Mouse (Mus musculus): Measurements from ENCODE around the gene Grasp. TPM values are rescaled to one million over a fixed set of nuclear protein-coding genes. Genes with fewer than 3 reads are reported as not detected.
A peak's percentile ranks its signal among the peaks of the same experiment; 100 is the strongest.

Grasp gene
- total and polyA plus RNA-seq, 3 experiments, result 4.1 to 6.3 TPM; not detected in 1

DNA sequence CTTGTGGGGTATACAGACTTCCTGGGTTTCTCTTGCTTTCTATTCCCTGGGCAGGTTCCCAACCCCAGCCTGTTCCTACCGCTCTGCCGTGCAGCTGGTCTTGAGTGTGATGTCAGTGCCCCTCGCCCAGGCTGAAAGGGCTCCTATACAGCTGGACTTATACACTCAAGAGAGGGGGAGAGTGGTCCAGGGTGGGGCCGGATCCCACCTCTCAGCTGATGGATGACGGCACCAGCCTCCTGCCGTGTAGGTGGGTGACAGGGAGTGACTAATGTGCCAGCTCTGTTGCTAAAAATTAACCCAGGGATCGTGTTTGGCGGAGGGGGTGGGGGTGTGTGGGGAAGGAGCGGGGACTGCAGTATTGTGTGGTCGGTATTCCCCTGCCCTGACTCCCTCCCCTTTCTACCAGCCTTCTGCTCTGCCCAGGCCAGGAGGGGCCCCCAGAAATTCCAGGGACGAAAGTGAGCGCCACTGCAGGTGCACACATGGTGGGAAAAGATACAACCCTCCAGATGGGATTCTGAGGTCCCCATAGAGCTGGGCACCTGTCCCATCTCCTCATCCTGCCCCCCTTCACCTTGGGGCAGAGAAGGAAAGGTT is 11.8 kb downstream of the Grasp start:
- Histone ChIP-seq H3K4me1 (ENCODE audit: control insufficient read depth in 1 of 2, insufficient read depth in 2 of 2, low read length in 2 of 2) (no peaks in the 10 kb centered on the region), H3K9ac (ENCODE audit: control insufficient read depth, low read depth, low read length, poor library complexity, severe bottlenecking) (no peak overlapping the region), H3K27me3 (ENCODE audit: control insufficient read depth in 1 of 2, insufficient read depth in 2 of 2, low read length in 2 of 2) (no peaks in the 10 kb centered on the region), H3K9me3 (replicated peaks; ENCODE audit: insufficient read depth, low read length) (no peaks in the 10 kb centered on the region), H3K27ac (ENCODE audit: control insufficient read depth, low read depth, low read length) (no peak overlapping the region), H3K36me3 (ENCODE audit: control insufficient read depth in 1 of 2, insufficient read depth in 2 of 2, low read length in 2 of 2) (no peaks in the 10 kb centered on the region; a peak in 1 of 4 replicates), H3K4me3 (ENCODE audit: control insufficient read depth in 1 of 2, insufficient read depth in 1 of 2, low read depth in 2 of 2, low read length in 2 of 2) (no peak overlapping the region), H3K79me2 (ENCODE audit: control insufficient read depth, insufficient read depth, low read length, poor library complexity) (no peaks in the 10 kb centered on the region)
- TF ChIP-seq TAL1 (IDR thresholded peaks at IDR 0.05; ENCODE audit: low read length), result no peak
- no peak for TF ChIP-seq MAFK (IDR thresholded peaks at IDR 0.05; ENCODE audit: borderline replicate concordance, low read depth, low read length)
- no peak for TF ChIP-seq ZKSCAN1 (IDR thresholded peaks at IDR 0.05; ENCODE audit: low read depth, low read length)
- DNase-seq (ENCODE audit: low read depth, low spot score), result no peak

DNA sequence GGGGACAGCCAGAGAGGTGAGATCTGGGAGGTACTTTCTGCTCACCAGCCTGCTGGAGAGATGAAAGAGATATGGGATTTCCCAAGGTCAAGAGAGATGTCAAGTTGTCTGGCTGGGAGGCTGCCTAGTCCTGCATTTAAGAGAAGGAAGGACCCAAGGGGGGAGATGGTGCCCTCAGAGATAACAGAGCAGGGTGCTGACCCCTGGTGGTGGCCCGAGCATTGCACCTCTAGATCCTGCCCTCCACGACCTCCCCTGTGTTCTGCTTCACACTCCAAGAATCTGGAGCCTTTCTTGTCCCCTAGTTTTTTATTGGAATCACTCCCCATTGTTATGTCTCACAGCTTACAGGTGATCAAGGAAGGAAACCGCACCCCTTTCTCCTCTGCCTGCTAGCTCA is 12.9 kb downstream of the Grasp start:
- Histone ChIP-seq H3K27me3 (ENCODE audit: control insufficient read depth in 1 of 2, insufficient read depth in 2 of 2, low read length in 2 of 2) (no peaks in the 10 kb centered on the region), H3K9me3 (replicated peaks; ENCODE audit: insufficient read depth, low read length) (no peaks in the 10 kb centered on the region), H3K79me2 (ENCODE audit: control insufficient read depth, insufficient read depth, low read length, poor library complexity) (no peaks in the 10 kb centered on the region), H3K36me3 (ENCODE audit: control insufficient read depth in 1 of 2, insufficient read depth in 2 of 2, low read length in 2 of 2) (no peaks in the 10 kb centered on the region; a peak in 1 of 4 replicates), H3K4me3 (ENCODE audit: control insufficient read depth in 1 of 2, insufficient read depth in 1 of 2, low read depth in 2 of 2, low read length in 2 of 2) (no peak overlapping the region), H3K4me1 (ENCODE audit: control insufficient read depth in 1 of 2, insufficient read depth in 2 of 2, low read length in 2 of 2) (peaks cover 0 to 5% of the 10 kb centered on the region in 2 experiments; a peak in 1 of 4 replicates), H3K9ac (ENCODE audit: control insufficient read depth, low read depth, low read length, poor library complexity, severe bottlenecking) (no peak overlapping the region), H3K27ac (ENCODE audit: control insufficient read depth, low read depth, low read length) (no peak overlapping the region)
- DNase-seq (ENCODE audit: low read depth, low spot score), result peak; percentile 80
- TF ChIP-seq POLR2AphosphoS5 (IDR thresholded peaks at IDR 0.05; ENCODE audit: borderline replicate concordance, low read depth, low read length), result no peak
- no peak for TF ChIP-seq ETS1 (IDR thresholded peaks at IDR 0.05; ENCODE audit: low read depth, low read length)
- peak; percentile 66; the same call in 1 of the 2 replicates for TF ChIP-seq GATA1 (IDR thresholded peaks at IDR 0.05; ENCODE audit: low read depth, low read length)
- TF ChIP-seq POLR2A (IDR thresholded peaks at IDR 0.05; ENCODE audit: control insufficient read depth in 1 of 2, insufficient read depth in 1 of 2, low read depth in 1 of 2, low read length in 2 of 2, poor library complexity in 1 of 2), result no peak
- no peak for TF ChIP-seq MXI1 (IDR thresholded peaks at IDR 0.05; ENCODE audit: low read depth, low read length)
- no peak for TF ChIP-seq BHLHE40 (IDR thresholded peaks at IDR 0.05; ENCODE audit: borderline replicate concordance, low read depth, low read length)
- TF ChIP-seq NELFE (IDR thresholded peaks at IDR 0.05; ENCODE audit: low read depth, low read length), result no peak
- no peak for TF ChIP-seq HCFC1 (IDR thresholded peaks at IDR 0.05; ENCODE audit: low read depth, low read length)
- no peak for TF ChIP-seq ZKSCAN1 (IDR thresholded peaks at IDR 0.05; ENCODE audit: low read depth, low read length)
- TF ChIP-seq KAT2A (conservative IDR thresholded peaks at IDR 0.05; ENCODE audit: low read depth, low read length), result no peak
- peak; percentile 71 for TF ChIP-seq RAD21 (IDR thresholded peaks at IDR 0.05; ENCODE audit: low read depth, low read length)
- no peak for TF ChIP-seq ZNF384 (IDR thresholded peaks at IDR 0.05; ENCODE audit: low read depth, low read length)
- TF ChIP-seq MYC (IDR thresholded peaks at IDR 0.05; ENCODE audit: low read depth, low read length), result no peak
- peak; percentile 85 to 95 (median 89) for TF ChIP-seq CTCF (IDR thresholded peaks at IDR 0.05 in 2 of 3, conservative IDR thresholded peaks at IDR 0.05 in 1 of 3; ENCODE audit: control insufficient read depth in 1 of 3, insufficient read depth in 1 of 3, low read depth in 2 of 3, low read length in 3 of 3, poor library complexity in 1 of 3, severe bottlenecking in 1 of 3)
- TF ChIP-seq TAL1 (IDR thresholded peaks at IDR 0.05; ENCODE audit: low read length), result no peak
- TF ChIP-seq SMC3 (IDR thresholded peaks at IDR 0.05; ENCODE audit: low read depth, low read length), result peak; percentile 88
- TF ChIP-seq JUND (IDR thresholded peaks at IDR 0.05; ENCODE audit: low read depth, low read length), result no peak
- no peak for TF ChIP-seq RCOR1 (IDR thresholded peaks at IDR 0.05; ENCODE audit: low read depth, low read length)
- TF ChIP-seq ZC3H11A (IDR thresholded peaks at IDR 0.05; ENCODE audit: low read depth, low read length), result peak; percentile 57
- no peak for TF ChIP-seq USF1 (IDR thresholded peaks at IDR 0.05; ENCODE audit: low read depth, low read length)
- TF ChIP-seq ELF1 (IDR thresholded peaks at IDR 0.05; ENCODE audit: low read depth, low read length), result no peak
- TF ChIP-seq NRF1 (IDR thresholded peaks at IDR 0.05; ENCODE audit: insufficient read depth, low read depth, low read length, poor library complexity, severe bottlenecking), result no peak
- TF ChIP-seq MAFK (IDR thresholded peaks at IDR 0.05; ENCODE audit: borderline replicate concordance, low read depth, low read length), result no peak
- TF ChIP-seq MEF2A (IDR thresholded peaks at IDR 0.05; ENCODE audit: extremely low read depth, insufficient replicate concordance, low read depth, low read length, poor library complexity, severe bottlenecking), result no peak
- no peak for TF ChIP-seq UBTF (IDR thresholded peaks at IDR 0.05; ENCODE audit: borderline replicate concordance, insufficient read depth, low read depth, low read length)
- no peak for TF ChIP-seq TCF12 (IDR thresholded peaks at IDR 0.05; ENCODE audit: low read depth, low read length)
- TF ChIP-seq E2F4 (IDR thresholded peaks at IDR 0.05; ENCODE audit: borderline replicate concordance, low read depth, low read length), result no peak
- TF ChIP-seq MYB (IDR thresholded peaks at IDR 0.05; ENCODE audit: low read depth, low read length), result no peak
- TF ChIP-seq GABPA (IDR thresholded peaks at IDR 0.05; ENCODE audit: low read depth, low read length), result no peak
